Mouse (Mus musculus) olfactory bulb, adult 2 months (tissue): ENCODE results near the gene Psmg1.

Experiments used
- CTCF ChIP-seq: fragments of 200-500 bp; IDR thresholded peaks from 2 replicates; pipeline ENCODE4 v1.5.1; 2012; ENCODE audit warnings: low read depth, mild to moderate bottlenecking, low read length, moderate library complexity; ENCODE audit not compliant: insufficient read depth
- POLR2A ChIP-seq: fragments of 200-500 bp; IDR thresholded peaks from 2 replicates; pipeline ENCODE4 v1.6.1; 2012; ENCODE audit warnings: mild to moderate bottlenecking, low read depth, low read length, moderate library complexity; ENCODE audit not compliant: insufficient read depth

- TF ChIP-seq POLR2A = no peak
- TF ChIP-seq CTCF = no peak
These were observed 37.6 kb downstream of the Psmg1 start for GRCm38 (mm10) chr16:95953159-95953650.
